Mouse (Mus musculus): ENCODE results near the gene Il19. TPM values are rescaled to one million over a fixed set of nuclear protein-coding genes. Genes with fewer than 3 reads are reported as not detected.

Gene Il19
- polyA plus RNA-seq, 1 experiment from 2014 or later = not detected

GRCm38 (mm10) chr1:130893329-130894040, 46.4 kb downstream of the Il19 start:
- no peak for ATAC-seq (replicated peaks; ENCODE audit: low FRiP score)

GRCm38 (mm10) chr1:130892446-130892845, 47.5 kb downstream of the Il19 start:
- Histone ChIP-seq H3K4me3 (ENCODE audit: low read depth, low read length) (no peak overlapping the region), H3K9me3 (ENCODE audit: control insufficient read depth, low read length) (no peaks in the 10 kb centered on the region), H3K9ac (ENCODE audit: low read length) (no peak overlapping the region), H3K27me3 (ENCODE audit: control insufficient read depth, insufficient read depth, low read length) (no peaks in the 10 kb centered on the region), H3K4me1 (replicated peaks; ENCODE audit: control insufficient read depth, insufficient read depth, low read length) (no peaks in the 10 kb centered on the region), H3K27ac (ENCODE audit: low read depth, low read length) (no peak overlapping the region), H3K36me3 (ENCODE audit: control insufficient read depth, insufficient read depth, low read length) (no peaks in the 10 kb centered on the region), H3K4me2 (ENCODE audit: low read depth, low read length, severe bottlenecking) (no peak overlapping the region)
- 88% methylated on average over 1 of the region's 1 CpGs for WGBS
- no peak for DNase-seq (ENCODE audit: low spot score)
- no peak for ATAC-seq (replicated peaks; ENCODE audit: low FRiP score)

More at GRCm38 (mm10) chr1:130893329-130894040, 46.4 kb downstream of the Il19 start:
- H3K4me2 ChIP-seq (ENCODE audit: low read depth, low read length, severe bottlenecking) = no peak overlapping the region
- DNase-seq (ENCODE audit: low spot score) = no peak
- H3K9me3 ChIP-seq (ENCODE audit: control insufficient read depth, low read length) = no peaks in the 10 kb centered on the region
- H3K27ac ChIP-seq (ENCODE audit: low read depth, low read length) = no peak overlapping the region
- no peak overlapping the region for H3K9ac ChIP-seq (ENCODE audit: low read length)
- WGBS = 71% methylated on average over 9 of the region's 9 CpGs
- H3K27me3 ChIP-seq (ENCODE audit: control insufficient read depth, insufficient read depth, low read length) = no peaks in the 10 kb centered on the region
- H3K4me1 ChIP-seq (replicated peaks; ENCODE audit: control insufficient read depth, insufficient read depth, low read length) = no peaks in the 10 kb centered on the region
- H3K4me3 ChIP-seq (ENCODE audit: low read depth, low read length) = no peak overlapping the region
- no peaks in the 10 kb centered on the region for H3K36me3 ChIP-seq (ENCODE audit: control insufficient read depth, insufficient read depth, low read length)

DNA sequence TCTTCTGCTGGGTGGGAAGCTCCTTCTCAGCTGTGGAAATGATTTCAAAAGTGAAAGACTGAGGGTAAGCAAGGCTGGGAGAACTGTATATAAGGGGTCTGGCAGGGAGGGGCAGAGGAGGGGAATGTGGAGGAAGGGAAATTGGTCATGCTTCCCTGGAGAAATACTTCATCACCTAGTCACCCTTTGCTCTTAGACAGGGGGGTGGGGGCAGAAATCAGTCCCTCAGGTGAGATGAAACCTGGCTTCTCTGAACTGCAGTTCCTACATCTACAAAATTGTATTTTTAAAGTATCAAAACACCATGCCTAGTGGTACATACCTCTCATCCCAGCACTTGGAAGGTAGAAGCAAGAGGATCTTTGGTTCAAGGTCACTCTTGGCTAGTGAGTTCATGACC, 52.6 kb downstream of the Il19 start, which contains the start of gene Il24:
Gene Il24, minus strand, starts transcription at position 101 of the 400 bp plus-strand sequence.
- Histone ChIP-seq H3K4me3 (ENCODE audit: low read depth, low read length) (no peak within 1 kb of the TSS), H3K4me2 (ENCODE audit: low read depth, low read length, severe bottlenecking) (no peak within 1 kb of the TSS), H3K27me3 (ENCODE audit: control insufficient read depth, insufficient read depth, low read length) (no peaks in the 10 kb centered on the region), H3K36me3 (ENCODE audit: control insufficient read depth, insufficient read depth, low read length) (no peaks in the 10 kb centered on the region), H3K9me3 (ENCODE audit: control insufficient read depth, low read length) (no peaks in the 10 kb centered on the region), H3K27ac (ENCODE audit: low read depth, low read length) (no peak within 1 kb of the TSS), H3K9ac (ENCODE audit: low read length) (no peak within 1 kb of the TSS), H3K4me1 (replicated peaks; ENCODE audit: control insufficient read depth, insufficient read depth, low read length) (no peaks in the 10 kb centered on the region)
- ATAC-seq (replicated peaks; ENCODE audit: low FRiP score) (no peak), DNase-seq (ENCODE audit: low spot score) (no peak)

DNA sequence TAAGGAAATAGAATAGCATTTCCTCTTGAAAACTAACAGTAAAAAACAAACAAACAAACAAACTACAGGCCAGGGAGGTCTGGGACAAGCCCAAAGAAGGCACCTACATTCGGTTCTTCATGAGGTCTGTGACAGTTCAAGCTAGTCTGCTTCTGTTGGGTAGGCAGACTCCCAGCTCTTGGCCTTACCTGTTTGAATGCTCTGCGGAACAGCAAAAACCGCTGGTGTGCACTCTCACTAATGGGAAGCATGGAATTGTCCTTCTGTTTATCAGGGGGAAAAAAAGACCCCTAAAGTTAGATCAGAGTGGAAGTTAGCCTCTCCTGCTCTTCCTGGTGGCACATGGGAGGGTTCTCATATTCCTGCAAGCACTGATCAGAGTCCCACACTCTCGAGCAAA, 56.8 kb downstream of the Il19 start:
- Histone ChIP-seq H3K27ac (ENCODE audit: low read depth, low read length) (no peak overlapping the region), H3K9me3 (ENCODE audit: control insufficient read depth, low read length) (no peaks in the 10 kb centered on the region), H3K4me2 (ENCODE audit: low read depth, low read length, severe bottlenecking) (no peak overlapping the region), H3K4me3 (ENCODE audit: low read depth, low read length) (no peak overlapping the region), H3K27me3 (ENCODE audit: control insufficient read depth, insufficient read depth, low read length) (peaks cover 4% of the 10 kb centered on the region; the same call in 1 of the 2 replicates), H3K36me3 (ENCODE audit: control insufficient read depth, insufficient read depth, low read length) (no peaks in the 10 kb centered on the region), H3K4me1 (replicated peaks; ENCODE audit: control insufficient read depth, insufficient read depth, low read length) (peaks cover 3% of the 10 kb centered on the region; the same call in 1 of the 2 replicates), H3K9ac (ENCODE audit: low read length) (no peak overlapping the region)
- DNase-seq (ENCODE audit: low spot score) (no peak), ATAC-seq (replicated peaks; ENCODE audit: low FRiP score) (no peak)
- WGBS = 83% methylated on average over 4 of the region's 4 CpGs

Other genes with a start within 250 kb of the Il19 start
- gene Gm29427, start 224.3 kb downstream of the Il19 start, polyA plus RNA-seq (2014; fragmentation: Nextera tagmentation; extraction: Ambion mirVana) = not detected in 2 replicates
- gene Yod1, start 222.8 kb downstream of the Il19 start, polyA plus RNA-seq (2014; fragmentation: Nextera tagmentation; extraction: Ambion mirVana) = 13.5 and 17.1 TPM in 2 replicates
- 7.3 and 8.6 TPM in 2 replicates for gene Pfkfb2, start 210.9 kb downstream of the Il19 start, polyA plus RNA-seq (2014; fragmentation: Nextera tagmentation; extraction: Ambion mirVana)
- 0.83 and 1.1 TPM in 2 replicates for gene AA986860, start 208.1 kb downstream of the Il19 start, polyA plus RNA-seq (2014; fragmentation: Nextera tagmentation; extraction: Ambion mirVana)
- not detected in 2 replicates for gene Fcamr, start 139.2 kb downstream of the Il19 start, polyA plus RNA-seq (2014; fragmentation: Nextera tagmentation; extraction: Ambion mirVana)
- gene Pigr, start 113.4 kb downstream of the Il19 start, polyA plus RNA-seq (2014; fragmentation: Nextera tagmentation; extraction: Ambion mirVana) = not detected in 2 replicates
- not detected in 2 replicates for gene Fcmr, start 74.4 kb downstream of the Il19 start, polyA plus RNA-seq (2014; fragmentation: Nextera tagmentation; extraction: Ambion mirVana)
- not detected in 2 replicates for gene Il24, start 52.7 kb downstream of the Il19 start, polyA plus RNA-seq (2014; fragmentation: Nextera tagmentation; extraction: Ambion mirVana)
- gene Il20, start 28.7 kb downstream of the Il19 start, polyA plus RNA-seq (2014; fragmentation: Nextera tagmentation; extraction: Ambion mirVana) = not detected in 2 replicates
- not detected in 2 replicates for gene Il10, start 79.7 kb upstream of the Il19 start, polyA plus RNA-seq (2014; fragmentation: Nextera tagmentation; extraction: Ambion mirVana)
- 52.3 and 57.8 TPM in 2 replicates for gene Mapkapk2, start 157.7 kb upstream of the Il19 start, polyA plus RNA-seq (2014; fragmentation: Nextera tagmentation; extraction: Ambion mirVana)
- gene Dyrk3, start 198.2 kb upstream of the Il19 start, polyA plus RNA-seq (2014; fragmentation: Nextera tagmentation; extraction: Ambion mirVana) = 17.1 and 20.8 TPM in 2 replicates
- gene Eif2d, start 213.1 kb upstream of the Il19 start, polyA plus RNA-seq (2014; fragmentation: Nextera tagmentation; extraction: Ambion mirVana) = 61.8 and 68.5 TPM in 2 replicates

Measured in forebrain, embryonic 11.5 days (tissue).